Mouse (Mus musculus) ovary, adult 18-20 months (tissue): ENCODE results near the gene Ampd3.
A peak's percentile ranks its signal among the peaks of the same experiment; 100 is the strongest.

ENCODE experiments used
- DNase-seq: peaks from one replicate; pipeline ENCODE4 v3.0.0; 2022; ENCODE audit warnings: low spot score, mixed read lengths

The Ampd3 gene

GRCm38 (mm10) chr7:110797722-110798409 lies 29.9 kb downstream of the Ampd3 start:
- DNase-seq, result no peak

DNA sequence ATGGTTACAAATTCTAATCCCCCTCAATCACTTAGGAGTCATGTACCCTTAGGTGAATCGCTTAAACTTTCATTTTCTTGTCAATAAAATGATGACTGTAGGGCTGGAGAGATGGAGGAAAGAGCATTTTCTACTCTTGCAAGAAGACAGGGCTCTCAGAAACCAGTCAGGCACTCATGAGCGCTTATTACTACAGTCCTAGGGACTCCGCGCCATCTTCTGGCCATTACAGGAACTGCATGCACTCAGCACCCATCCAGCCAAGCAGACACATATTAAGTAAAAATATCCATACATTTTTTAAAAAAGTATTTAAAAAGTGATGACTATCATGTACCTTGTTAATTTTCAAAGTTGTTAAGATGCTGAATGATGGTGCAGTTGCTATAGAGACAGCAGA lies 33.0 kb downstream of the Ampd3 start:
- DNase-seq, result peak; percentile 31

DNA sequence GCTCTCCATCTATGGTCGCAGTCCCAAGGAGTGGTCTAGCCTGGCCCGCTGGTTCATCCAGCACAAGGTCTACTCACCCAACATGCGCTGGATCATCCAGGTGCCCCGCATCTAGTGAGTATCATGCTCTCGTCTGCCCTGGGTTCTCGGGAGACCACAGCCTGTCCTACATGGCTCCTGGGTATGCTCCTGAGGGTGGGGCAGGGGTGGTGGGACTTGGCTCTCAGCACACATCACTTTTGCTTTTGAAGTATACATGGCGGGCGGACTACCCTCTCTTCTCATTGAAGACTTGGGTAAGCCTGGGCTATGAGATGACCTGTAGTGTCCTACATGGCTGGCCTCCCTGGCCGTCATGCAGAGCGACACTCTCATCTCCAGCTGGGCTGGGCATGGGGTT lies 35.1 kb downstream of the Ampd3 start:
- no peak for DNase-seq

- no peak for DNase-seq
Measured at GRCm38 (mm10) chr7:110804266-110804665, 36.3 kb downstream of the Ampd3 start.

DNA sequence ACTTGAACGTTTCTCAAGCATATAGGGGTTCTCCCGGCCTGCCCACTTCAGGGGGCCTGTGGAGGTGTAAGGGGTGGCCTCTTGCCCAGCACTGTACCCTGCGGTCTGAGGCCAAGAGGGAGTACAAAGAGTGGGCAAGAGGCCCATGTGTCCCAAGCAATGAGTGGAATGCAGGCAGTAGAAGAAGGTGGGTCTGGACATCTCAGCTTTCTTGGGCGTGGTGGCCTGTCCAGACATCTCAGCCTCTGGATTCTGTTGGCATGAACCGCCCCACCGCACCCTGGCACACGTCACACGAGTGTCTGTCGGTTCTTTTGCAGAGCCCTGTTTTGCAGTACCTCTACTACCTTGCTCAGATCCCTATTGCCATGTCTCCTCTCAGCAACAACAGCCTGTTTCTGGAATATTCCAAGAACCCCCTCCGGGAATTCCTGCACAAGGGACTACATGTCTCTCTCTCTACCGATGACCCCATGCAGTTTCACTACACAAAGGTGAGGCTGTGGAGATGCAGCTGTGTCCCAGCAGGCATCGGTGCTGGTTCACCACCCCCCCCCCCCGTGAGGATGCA lies 39.5 kb downstream of the Ampd3 start:
- no peak for DNase-seq

DNA sequence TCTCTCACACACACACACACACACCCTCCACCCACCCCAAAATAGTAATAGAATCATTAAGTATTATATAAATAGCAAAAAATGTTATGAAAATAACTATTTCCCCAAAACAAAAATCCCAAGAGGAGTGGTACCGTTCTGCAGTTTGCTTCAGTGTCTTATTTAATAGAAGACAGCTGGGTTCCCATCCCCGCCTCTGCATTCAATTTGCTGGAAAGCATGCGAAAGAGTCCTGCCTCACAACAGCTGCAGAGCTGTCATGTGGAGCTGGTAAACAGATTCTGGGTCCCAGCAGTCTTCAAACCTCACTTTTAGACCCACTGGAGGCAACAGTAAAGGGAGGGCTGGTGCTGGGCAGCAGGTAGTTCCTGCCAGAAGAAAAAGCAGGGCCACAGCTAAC lies 41.0 kb downstream of the Ampd3 start:
- no peak for DNase-seq

DNA sequence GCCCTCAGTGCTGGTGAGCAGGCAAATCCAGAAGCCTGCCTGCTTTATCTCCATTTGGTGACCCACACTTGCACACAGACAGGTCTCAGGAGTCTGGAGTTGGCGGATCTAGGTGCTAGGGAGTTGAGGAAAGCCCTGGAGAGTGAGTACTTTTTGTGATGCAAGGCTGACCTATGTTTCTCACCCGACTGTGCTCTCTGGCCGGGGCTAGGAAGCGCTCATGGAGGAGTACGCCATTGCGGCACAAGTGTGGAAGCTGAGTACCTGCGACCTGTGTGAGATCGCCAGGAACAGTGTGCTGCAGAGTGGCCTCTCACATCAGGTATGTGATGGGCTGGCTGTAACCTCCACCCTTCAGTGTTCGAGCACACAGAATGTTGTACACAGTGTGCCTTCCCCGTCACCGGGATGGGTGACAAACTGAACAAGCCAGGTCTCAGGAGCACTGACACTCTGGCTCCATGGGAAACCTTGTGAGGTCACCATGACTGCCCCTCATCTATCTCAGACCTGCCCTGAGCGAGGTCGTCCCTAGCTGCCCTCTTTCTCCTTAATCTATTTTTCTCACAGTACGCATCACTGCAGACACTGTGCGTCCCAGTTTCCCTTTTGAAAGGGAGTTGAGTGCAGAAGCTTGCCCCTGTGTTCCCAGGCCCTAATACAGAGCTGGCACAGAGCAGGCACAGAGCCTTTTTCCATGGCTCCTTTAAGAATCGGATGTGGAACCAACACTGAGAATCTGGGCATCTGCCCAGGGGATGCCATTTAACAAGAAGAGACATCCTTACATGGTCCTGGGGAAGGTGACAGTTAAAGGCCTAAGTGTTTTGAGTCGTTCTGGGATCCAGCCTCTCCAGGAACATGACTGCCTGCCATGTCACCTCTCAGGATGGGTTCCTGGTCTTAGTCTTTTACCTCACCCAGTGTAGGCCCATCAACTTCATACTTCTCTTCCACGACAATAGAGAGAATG lies 41.9 kb downstream of the Ampd3 start:
- DNase-seq, result no peak

- DNase-seq, result no peak
Measured at GRCm38 (mm10) chr7:110810995-110811394, 43.0 kb downstream of the Ampd3 start.

- no peak for DNase-seq
Measured at GRCm38 (mm10) chr7:110811529-110811928, 43.5 kb downstream of the Ampd3 start.

GRCm38 (mm10) chr7:110813983-110814382 lies 46.0 kb downstream of the Ampd3 start:
- no peak for DNase-seq

DNA sequence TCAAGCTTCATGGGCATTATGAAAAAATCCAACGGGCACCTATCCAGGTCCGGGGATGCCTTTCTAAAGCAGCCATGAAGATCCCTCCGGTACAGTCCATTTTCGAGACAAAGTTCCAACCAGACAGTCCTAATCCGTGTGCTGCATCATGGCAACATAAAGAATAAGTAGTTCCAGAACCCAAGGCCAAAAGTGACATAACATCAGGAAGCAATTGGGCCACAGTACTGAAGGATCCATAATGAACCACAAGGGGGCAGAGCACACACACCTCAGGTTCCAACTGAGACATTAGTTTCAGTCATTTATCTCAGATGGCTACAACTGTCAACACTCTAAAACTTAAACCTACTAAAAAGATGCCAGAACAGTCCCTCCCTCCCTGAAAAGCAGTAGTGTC lies 48.0 kb downstream of the Ampd3 start:
- DNase-seq, result no peak

- peak; percentile 33 for DNase-seq
Measured at GRCm38 (mm10) chr7:110818206-110818605, 50.2 kb downstream of the Ampd3 start.

DNA sequence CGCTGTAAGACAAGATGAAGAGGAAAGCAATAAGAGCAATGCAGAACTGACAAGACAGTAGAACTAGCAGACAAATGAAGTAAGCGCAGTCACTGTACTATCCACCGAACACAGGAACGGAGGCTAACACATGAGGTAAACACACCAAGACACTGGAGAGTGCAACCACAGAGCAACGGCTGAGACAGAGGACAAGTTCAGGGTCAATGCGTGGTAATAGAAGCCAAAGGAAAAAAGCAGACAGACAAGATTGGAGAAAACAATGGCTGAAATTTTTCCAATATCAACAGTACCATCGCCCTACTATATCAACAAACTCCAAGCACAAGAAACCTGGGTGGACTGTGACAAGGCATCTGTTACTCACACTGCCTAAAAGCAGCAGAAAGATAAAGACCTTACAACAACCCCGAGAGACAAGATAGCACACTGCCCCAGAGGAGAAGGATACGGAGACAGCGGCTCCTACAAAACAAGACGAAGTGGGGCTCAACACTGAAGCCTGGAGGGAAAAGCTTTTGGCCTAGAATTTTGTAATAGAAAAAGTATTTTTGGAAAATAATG lies 50.9 kb downstream of the Ampd3 start:
- DNase-seq, result peak; percentile 33

DNA sequence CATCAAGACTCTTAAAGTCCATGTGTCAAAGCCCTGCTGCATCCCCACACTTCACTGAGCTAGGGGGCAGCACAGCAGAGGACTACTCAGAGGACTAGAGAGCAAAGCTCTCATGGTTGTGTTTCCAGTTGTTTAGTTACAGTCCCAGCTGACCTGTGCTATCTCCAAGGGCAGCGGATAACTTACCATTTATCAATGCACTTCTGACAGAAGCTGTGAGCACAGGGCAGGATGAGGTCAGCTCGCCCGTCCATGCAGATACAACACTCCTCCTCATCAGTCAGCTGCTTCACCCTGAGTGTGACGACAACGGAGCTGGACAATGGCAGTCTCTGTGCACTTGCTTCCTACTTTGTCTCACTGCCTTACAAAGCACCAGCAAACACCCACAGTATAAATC lies 53.1 kb downstream of the Ampd3 start:
- DNase-seq, result peak; percentile 66

DNA sequence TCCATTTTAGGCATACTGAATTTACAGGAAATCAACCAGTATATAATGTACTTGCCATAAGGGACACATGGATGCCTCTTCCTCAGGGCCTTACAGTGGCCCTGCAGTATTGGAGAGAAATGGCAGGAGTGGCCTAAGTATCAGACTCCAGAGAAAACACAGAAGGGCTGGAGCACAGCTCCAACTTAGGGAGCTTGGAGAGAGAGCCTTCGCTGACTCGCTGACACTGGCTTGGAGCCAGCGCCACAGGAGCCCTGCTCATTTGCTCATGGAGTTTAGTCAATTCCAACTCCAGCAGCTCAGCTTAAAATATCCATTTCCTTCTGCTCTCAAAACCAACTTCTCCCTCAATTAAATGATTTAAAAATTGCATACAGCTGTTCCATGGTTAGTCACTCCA lies 53.6 kb downstream of the Ampd3 start:
- DNase-seq, result peak; percentile 38

DNA sequence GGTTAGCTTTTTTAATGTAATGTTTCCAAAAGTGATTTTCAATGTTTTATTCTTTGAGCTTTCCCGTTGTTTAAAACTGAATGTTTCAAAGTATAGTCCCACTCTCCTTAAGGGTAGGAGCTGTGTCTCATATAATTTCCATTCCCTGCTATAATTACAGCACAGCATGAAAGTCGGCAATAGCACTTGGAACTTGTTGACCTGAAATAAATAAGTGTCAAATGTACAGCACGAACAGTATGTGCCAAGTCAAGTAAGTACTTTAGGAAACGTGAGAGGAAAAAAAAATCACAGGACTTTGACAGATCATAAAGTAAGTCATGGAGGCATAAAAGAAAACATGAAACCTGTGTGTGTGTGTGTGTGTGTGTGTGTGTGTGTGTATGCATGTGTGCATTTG lies 54.0 kb downstream of the Ampd3 start:
- no peak for DNase-seq

GRCm38 (mm10) chr7:110823076-110823475 lies 55.1 kb downstream of the Ampd3 start:
- no peak for DNase-seq

DNA sequence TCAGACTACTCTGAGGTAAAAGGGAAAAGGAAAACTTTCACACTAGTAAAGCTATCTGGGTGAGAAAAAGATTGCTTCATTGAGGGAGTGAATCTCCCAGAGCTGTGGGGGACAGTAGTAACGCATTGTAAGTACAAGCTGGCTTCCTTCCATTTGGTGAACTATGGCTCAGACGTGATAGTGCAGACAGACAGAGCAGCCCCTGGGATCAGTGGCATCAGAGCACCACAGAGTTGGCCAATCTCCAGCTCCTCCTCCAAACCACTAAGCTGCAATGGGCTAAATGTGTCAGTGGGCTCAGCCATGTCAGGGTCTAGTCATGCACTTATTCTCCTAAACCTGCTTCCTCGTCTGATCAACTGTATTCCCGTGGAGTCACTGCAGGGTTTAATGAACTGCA lies 55.6 kb downstream of the Ampd3 start:
- DNase-seq, result no peak

- DNase-seq, result no peak
Measured at GRCm38 (mm10) chr7:110823995-110824953, 56.3 kb downstream of the Ampd3 start.

- DNase-seq, result no peak
Measured at GRCm38 (mm10) chr7:110833024-110833423, 65.0 kb downstream of the Ampd3 start.

GRCm38 (mm10) chr7:110834018-110834417 lies 66.0 kb downstream of the Ampd3 start:
- no peak for DNase-seq
